In genomic region chr9:122556051-122556450, GRCm38 (mm10) we compare ENCODE assay signal across 21 mouse cellular contexts.
"Had no signal": no experiment of that assay in that cellular context is flagged by ENCODE, and none has a peak within 500 bp of the region (broad histone marks: within the 10 kb centered on the region; RNA-seq: fewer than 3 reads in every experiment).

No protein-coding gene starts in this region.

- H3K27ac ChIP-seq: kidney, postnatal 0 days; limb, embryonic 10.5 days; limb, embryonic 13.5 days; liver, embryonic 12.5 days; liver, embryonic 15.5 days; lung, embryonic 15.5 days; midbrain, embryonic 10.5 days; midbrain, embryonic 13.5 days had no signal

- H3K9me3 ChIP-seq: limb, embryonic 10.5 days; limb, embryonic 13.5 days; liver, embryonic 12.5 days; liver, embryonic 15.5 days; lung, embryonic 15.5 days; megakaryocyte, embryonic 14.5 days; midbrain, embryonic 10.5 days; midbrain, embryonic 13.5 days had no signal

- H3K4me3 ChIP-seq: limb, embryonic 10.5 days; limb, embryonic 13.5 days; liver, embryonic 12.5 days; liver, embryonic 15.5 days; lung, embryonic 15.5 days; megakaryocyte, embryonic 14.5 days; midbrain, embryonic 10.5 days; midbrain, embryonic 13.5 days; myocyte had no signal

- H3K4me1 ChIP-seq: limb, embryonic 10.5 days; limb, embryonic 13.5 days; liver, embryonic 12.5 days; liver, embryonic 15.5 days; lung, embryonic 15.5 days; megakaryocyte, embryonic 14.5 days had no signal

- H3K27me3 ChIP-seq: limb, embryonic 13.5 days; liver, embryonic 12.5 days; liver, embryonic 15.5 days; lung, embryonic 15.5 days had no signal

- H3K36me3 ChIP-seq: limb, embryonic 10.5 days; limb, embryonic 13.5 days; liver, embryonic 12.5 days; liver, embryonic 15.5 days; lung, embryonic 15.5 days; midbrain, embryonic 10.5 days; midbrain, embryonic 13.5 days had no signal

- H3K4me2 ChIP-seq: limb, embryonic 13.5 days; liver, embryonic 12.5 days; liver, embryonic 15.5 days; lung, embryonic 15.5 days; midbrain, embryonic 13.5 days had no signal

- DNase-seq: kidney, adult 2 months; kidney, postnatal 36 days; layer of hippocampus, postnatal 36 days; liver; lung, adult 18-20 months; lung, postnatal 10 days; lung, postnatal 36 days; thymus, adult 18-20 months; thymus, postnatal 36 days had no signal

- ATAC-seq: intestine, postnatal 0 days; liver, embryonic 12.5 days; midbrain, embryonic 13.5 days; midbrain, embryonic 16.5 days had no signal

- H3K9ac ChIP-seq: limb, embryonic 13.5 days; liver, embryonic 12.5 days; liver, embryonic 15.5 days; lung, embryonic 15.5 days; midbrain, embryonic 13.5 days had no signal
